ENCODE assay signal across 10 mouse cellular contexts in genomic region chr4:139555951-139556350, GRCm38 (mm10). TPM values are rescaled to one million over a fixed set of nuclear protein-coding genes. Genes with fewer than 3 reads are reported as not detected.
DNase-seq lines count a peak whose midpoint lies in the region; ATAC-seq lines count a peak whose summit lies in the region.
"Had no signal": no experiment of that assay in that cellular context is flagged by ENCODE, and none has a peak within 500 bp of the region (broad histone marks: within the 10 kb centered on the region; RNA-seq: fewer than 3 reads in every experiment).

No protein-coding gene starts in this region.

- no peak overlapping the region for H3K9ac ChIP-seq in neural tube, embryonic 11.5 days (ENCODE audit: low read length)
- H3K9ac ChIP-seq: embryonic facial prominence, embryonic 12.5 days; neural tube, embryonic 12.5 days had no signal

- ATAC-seq in neural tube, embryonic 11.5 days (ENCODE audit: insufficient read depth, low FRiP score, low TSS enrichment) = no peak

- H3K27me3 ChIP-seq in neural tube, embryonic 11.5 days (ENCODE audit: control insufficient read depth, insufficient read depth, low read length) = no peaks in the 10 kb centered on the region
- H3K27me3 ChIP-seq: embryonic facial prominence, embryonic 12.5 days; neural tube, embryonic 12.5 days had no signal

- WGBS in neural tube, embryonic 11.5 days = 76% methylated on average over 19 of the region's 19 CpGs

- H3K27ac ChIP-seq in neural tube, embryonic 11.5 days (ENCODE audit: low read depth, low read length) = no peak overlapping the region
- H3K27ac ChIP-seq: embryonic facial prominence, embryonic 12.5 days; neural tube, embryonic 12.5 days had no signal

- no peaks in the 10 kb centered on the region for H3K9me3 ChIP-seq in neural tube, embryonic 11.5 days (ENCODE audit: control insufficient read depth, low read length)
- H3K9me3 ChIP-seq: embryonic facial prominence, embryonic 12.5 days; neural tube, embryonic 12.5 days had no signal

- H3K36me3 ChIP-seq in neural tube, embryonic 11.5 days (ENCODE audit: control insufficient read depth, insufficient read depth, low read length) = no peaks in the 10 kb centered on the region
- H3K36me3 ChIP-seq: embryonic facial prominence, embryonic 12.5 days; neural tube, embryonic 12.5 days had no signal

- H3K4me1 ChIP-seq in neural tube, embryonic 11.5 days (ENCODE audit: control insufficient read depth, insufficient read depth, low read length) = no peaks in the 10 kb centered on the region
- H3K4me1 ChIP-seq: embryonic facial prominence, embryonic 12.5 days; neural tube, embryonic 12.5 days had no signal

- no peak overlapping the region for H3K4me3 ChIP-seq in neural tube, embryonic 11.5 days (ENCODE audit: low read depth, low read length)
- H3K4me3 ChIP-seq: embryonic facial prominence, embryonic 12.5 days; neural tube, embryonic 12.5 days had no signal

- 0 out of 2 replicates have a peak overlapping the region, but pooled peaks have one; percentile 4 for H3K4me2 ChIP-seq in neural tube, embryonic 11.5 days (ENCODE audit: low read depth)
- H3K4me2 ChIP-seq: embryonic facial prominence, embryonic 12.5 days; neural tube, embryonic 12.5 days had no signal

- DNase-seq in cerebellum, postnatal 10 days = peak; percentile 74 to 75
- DNase-seq in cerebellum, adult 11-12 months = no peak
- no peak for DNase-seq in neural tube, embryonic 11.5 days (ENCODE audit: low spot score)
- DNase-seq in neural tube, embryonic 10.5 days (ENCODE audit: extremely low spot score, low spot score) = no peak
- DNase-seq in induced T-regulatory cell, adult 2 months (ENCODE audit: low read depth) = peak; percentile 45
- peak; percentile 45 for DNase-seq in testis, postnatal 14 days (ENCODE audit: low spot score)
- DNase-seq in adipocyte (ENCODE audit: low spot score) = no peak
- no peak for DNase-seq in right cerebral cortex, adult 18-20 months

RNA-seq across cellular contexts. Expression of gene Iffo2, which starts 25.6 kb away (rescaled TPM):
- polyA plus RNA-seq in neural tube, embryonic 11.5 days (2014; fragmentation: Nextera tagmentation; extraction: Ambion mirVana) = 2.8 and 3.4 TPM in 2 replicates

RNA-seq across cellular contexts. Expression of gene Gm21969, which starts 47.0 kb away (rescaled TPM):
- polyA plus RNA-seq in neural tube, embryonic 11.5 days (2014; fragmentation: Nextera tagmentation; extraction: Ambion mirVana) = not detected in 2 replicates
- polyA plus RNA-seq: embryonic facial prominence, embryonic 12.5 days; neural tube, embryonic 12.5 days had no signal

Comparison
In these comparisons a context has a peak if more than half of its experiments do, and no peak if none do; other contexts are left out.
1. DNase-seq: peak in cerebellum, postnatal 10 days (2 of 2), induced T-regulatory cell, adult 2 months (single experiment) and testis, postnatal 14 days (single experiment); none in cerebellum, adult 11-12 months (single experiment), neural tube, embryonic 11.5 days (single experiment), neural tube, embryonic 10.5 days (single experiment), adipocyte (single experiment) and right cerebral cortex, adult 18-20 months (single experiment).